Mouse (Mus musculus) MEL (cell line): ENCODE data around the gene Plcg1. TPM values are rescaled to one million over a fixed set of nuclear protein-coding genes. Genes with fewer than 3 reads are reported as not detected.

ENCODE experiments used
- DNase-seq: peaks from one replicate; pipeline ENCODE4 v3.0.0; 2011; ENCODE audit warnings: low read depth, low spot score
- H3K27ac ChIP-seq: 2 replicates; pipeline ENCODE4 v1.5.1; 2012; ENCODE audit warnings: low read depth, mild to moderate bottlenecking, control low read depth, low read length, moderate library complexity; ENCODE audit not compliant: control insufficient read depth
- H3K27me3 ChIP-seq, 2 experiments: fragments of 150-350 bp in 1 of 2; sonication (generic) in 1 of 2; 2 replicates each; pipeline ENCODE4 v1.6.1; 2012; ENCODE audit warnings: low read length in 2 of 2, mild to moderate bottlenecking in 2 of 2, improper control_type of control experiment in 1 of 2, moderate library complexity in 1 of 2; ENCODE audit not compliant: insufficient read depth in 2 of 2, control insufficient read depth in 1 of 2
- H3K36me3 ChIP-seq, 2 experiments: 2 replicates each; pipeline ENCODE4 v1.6.1; 2012 to 2014; ENCODE audit warnings: low read length in 2 of 2, improper control_type of control experiment in 1 of 2, inconsistent platforms in 1 of 2, mild to moderate bottlenecking in 1 of 2; ENCODE audit not compliant: insufficient read depth in 2 of 2, control insufficient read depth in 1 of 2
- H3K4me1 ChIP-seq, 2 experiments: fragments of 150-350 bp in 1 of 2; sonication (generic) in 1 of 2; 2 replicates each; pipeline ENCODE4 v1.6.1; 2012; ENCODE audit warnings: low read length in 2 of 2, improper control_type of control experiment in 1 of 2, mild to moderate bottlenecking in 1 of 2; ENCODE audit not compliant: insufficient read depth in 2 of 2, control insufficient read depth in 1 of 2
- H3K4me3 ChIP-seq, 2 experiments: fragments of 150-350 bp in 1 of 2; sonication (generic) in 1 of 2; 2 replicates each; pipeline ENCODE4 v1.5.1; 2012; ENCODE audit warnings: low read depth in 2 of 2, low read length in 2 of 2, mild to moderate bottlenecking in 2 of 2, moderate library complexity in 2 of 2, control low read depth in 1 of 2, improper control_type of control experiment in 1 of 2; ENCODE audit not compliant: control insufficient read depth in 1 of 2, insufficient read depth in 1 of 2
- H3K79me2 ChIP-seq: 2 replicates; pipeline ENCODE4 v1.6.1; 2012; ENCODE audit warnings: mild to moderate bottlenecking, low read length, moderate library complexity; ENCODE audit not compliant: control insufficient read depth, poor library complexity, insufficient read depth
- H3K9ac ChIP-seq: 2 replicates; pipeline ENCODE4 v1.6.1; 2012; ENCODE audit warnings: low read depth, mild to moderate bottlenecking, control low read depth, low read length, moderate library complexity; ENCODE audit not compliant: control insufficient read depth, poor library complexity, severe bottlenecking
- H3K9me3 ChIP-seq: fragments of 150-350 bp; sonication (generic); replicated peaks from 2 replicates; pipeline ENCODE4 v1.6.1; 2012; ENCODE audit warnings: mild to moderate bottlenecking, low read length, improper control_type of control experiment, moderate library complexity; ENCODE audit not compliant: insufficient read depth
- BHLHE40 ChIP-seq: IDR thresholded peaks from 2 replicates; pipeline ENCODE4 v1.6.1; 2012; ENCODE audit warnings: low read depth, mild to moderate bottlenecking, inconsistent platforms, low read length, improper control_type of control experiment, borderline replicate concordance
- CHD2 ChIP-seq: IDR thresholded peaks from 2 replicates; pipeline ENCODE4 v1.6.1; 2011; ENCODE audit warnings: low read length, improper control_type of control experiment
- E2F4 ChIP-seq: IDR thresholded peaks from 2 replicates; pipeline ENCODE4 v1.6.1; 2011; ENCODE audit warnings: low read depth, low read length, improper control_type of control experiment, borderline replicate concordance
- ELF1 ChIP-seq: IDR thresholded peaks from 2 replicates; pipeline ENCODE4 v1.6.1; 2014; ENCODE audit warnings: low read depth, mild to moderate bottlenecking, inconsistent platforms, low read length, improper control_type of control experiment, moderate library complexity
- KAT2A ChIP-seq: conservative IDR thresholded peaks from 2 replicates; pipeline ENCODE4 v1.6.1; 2012; ENCODE audit warnings: low read depth, low read length, improper control_type of control experiment, inconsistent platforms
- MAFK ChIP-seq: IDR thresholded peaks from 2 replicates; pipeline ENCODE4 v1.6.1; 2011; ENCODE audit warnings: low read depth, mild to moderate bottlenecking, low read length, improper control_type of control experiment, borderline replicate concordance
- MEF2A ChIP-seq: IDR thresholded peaks from 2 replicates; pipeline ENCODE4 v1.6.1; 2014; ENCODE audit warnings: low read depth, mild to moderate bottlenecking, inconsistent platforms, low read length, improper control_type of control experiment; ENCODE audit not compliant: poor library complexity, insufficient replicate concordance, severe bottlenecking; ENCODE audit errors: extremely low read depth
- MXI1 ChIP-seq: IDR thresholded peaks from 2 replicates; pipeline ENCODE4 v1.6.1; 2011; ENCODE audit warnings: mild to moderate bottlenecking, low read depth, low read length, improper control_type of control experiment
- MYB ChIP-seq: IDR thresholded peaks from 2 replicates; pipeline ENCODE4 v1.6.1; 2011; ENCODE audit warnings: mild to moderate bottlenecking, low read depth, low read length, improper control_type of control experiment
- MYC ChIP-seq: IDR thresholded peaks from 2 replicates; pipeline ENCODE4 v1.6.1; 2011; ENCODE audit warnings: low read depth, mild to moderate bottlenecking, low read length, improper control_type of control experiment, moderate library complexity
- NELFE ChIP-seq: IDR thresholded peaks from 2 replicates; pipeline ENCODE4 v1.6.1; 2011; ENCODE audit warnings: low read depth, low read length, improper control_type of control experiment
- NRF1 ChIP-seq: IDR thresholded peaks from 2 replicates; pipeline ENCODE4 v1.6.1; 2014; ENCODE audit warnings: low read depth, mild to moderate bottlenecking, inconsistent platforms, low read length, improper control_type of control experiment, moderate library complexity; ENCODE audit not compliant: poor library complexity, insufficient read depth, severe bottlenecking
- POLR2AphosphoS2 ChIP-seq: IDR thresholded peaks from 2 replicates; pipeline ENCODE4 v1.6.1; 2011; ENCODE audit warnings: low read length, improper control_type of control experiment
- POLR2AphosphoS5 ChIP-seq: IDR thresholded peaks from 2 replicates; pipeline ENCODE4 v1.6.1; 2012; ENCODE audit warnings: low read depth, borderline replicate concordance, mild to moderate bottlenecking, inconsistent platforms, low read length, moderate library complexity, mixed read lengths
- RAD21 ChIP-seq: IDR thresholded peaks from 2 replicates; pipeline ENCODE4 v1.6.1; 2011; ENCODE audit warnings: mild to moderate bottlenecking, low read depth, low read length, improper control_type of control experiment
- RCOR1 ChIP-seq: IDR thresholded peaks from 2 replicates; pipeline ENCODE4 v1.6.1; 2012; ENCODE audit warnings: low read depth, mild to moderate bottlenecking, inconsistent platforms, low read length, improper control_type of control experiment
- SIN3A ChIP-seq: IDR thresholded peaks from 2 replicates; pipeline ENCODE4 v1.6.1; 2012; ENCODE audit warnings: low read length, improper control_type of control experiment, inconsistent platforms
- SMC3 ChIP-seq: IDR thresholded peaks from 2 replicates; pipeline ENCODE4 v1.6.1; 2011; ENCODE audit warnings: low read depth, low read length, improper control_type of control experiment
- UBTF ChIP-seq: IDR thresholded peaks from 2 replicates; pipeline ENCODE4 v1.6.1; 2012; ENCODE audit warnings: low read depth, mild to moderate bottlenecking, inconsistent platforms, low read length, improper control_type of control experiment, moderate library complexity, borderline replicate concordance; ENCODE audit not compliant: insufficient read depth
- USF1 ChIP-seq: IDR thresholded peaks from 2 replicates; pipeline ENCODE4 v1.6.1; 2014; ENCODE audit warnings: low read depth, mild to moderate bottlenecking, inconsistent platforms, low read length, improper control_type of control experiment, moderate library complexity
- ZC3H11A ChIP-seq: IDR thresholded peaks from 2 replicates; pipeline ENCODE4 v1.6.1; 2012; ENCODE audit warnings: low read depth, mild to moderate bottlenecking, inconsistent platforms, low read length, improper control_type of control experiment
- ZKSCAN1 ChIP-seq: IDR thresholded peaks from 2 replicates; pipeline ENCODE4 v1.6.1; 2012; ENCODE audit warnings: low read depth, mild to moderate bottlenecking, inconsistent platforms, low read length, improper control_type of control experiment, moderate library complexity
- ZMIZ1 ChIP-seq: IDR thresholded peaks from 2 replicates; pipeline ENCODE4 v1.6.1; 2012; ENCODE audit warnings: low read depth, mild to moderate bottlenecking, inconsistent platforms, low read length, improper control_type of control experiment, moderate library complexity
- polyA plus RNA-seq, 2 experiments: library from polyadenylated mRNA; stranded (reverse) in 1 of 2; unstranded in 1 of 2; fragments of >175 nt in 1 of 2; fragments of >200 nt in 1 of 2; gene quantifications; 2 replicates each; pipeline versions ENCODE4 v1.2.1 to v1.2.4; 2012; ENCODE audit warnings: low replicate concordance in 2 of 2, low read depth in 1 of 2; ENCODE audit not compliant: insufficient read length in 2 of 2, insufficient read depth in 1 of 2, missing spikeins in 1 of 2
- total RNA-seq: library from RNA; depleted of rRNA; stranded (reverse); fragments of 300-350 nt; gene quantifications from 2 replicates; pipeline ENCODE4 v1.2.3, GENCODE M21; 2012

Gene Plcg1
- total and polyA plus RNA-seq, 3 experiments: 15.4 to 27.5 TPM; not detected in 1

- no peak overlapping the region for H3K4me3 ChIP-seq
- peaks cover 6 to 16% of the 10 kb centered on the region in 2 experiments for H3K4me1 ChIP-seq
- H3K27me3 ChIP-seq: no peaks in the 10 kb centered on the region
- TF ChIP-seq CHD2 (no peak), NELFE (no peak), RCOR1 (no peak), BHLHE40 (no peak), E2F4 (no peak), USF1 (no peak), UBTF (no peak)
- no peak for DNase-seq
- peaks cover 0 to 11% of the 10 kb centered on the region in 2 experiments; a peak in 2 of 4 replicates for H3K36me3 ChIP-seq
- H3K79me2 ChIP-seq: no peaks in the 10 kb centered on the region
- no peak overlapping the region for H3K9ac ChIP-seq
- no peaks in the 10 kb centered on the region for H3K9me3 ChIP-seq
- no peak overlapping the region for H3K27ac ChIP-seq
Measured at GRCm38 (mm10) chr2:160765096-160765495, 34.0 kb downstream of the Plcg1 start.

- Histone ChIP-seq H3K4me3 (no peak overlapping the region), H3K27me3 (no peaks in the 10 kb centered on the region), H3K9ac (no peak overlapping the region), H3K9me3 (no peaks in the 10 kb centered on the region), H3K36me3 (peaks cover 0 to 11% of the 10 kb centered on the region in 2 experiments; a peak in 2 of 4 replicates), H3K27ac (no peak overlapping the region), H3K79me2 (no peaks in the 10 kb centered on the region)
- TF ChIP-seq ZMIZ1: no peak
- TF ChIP-seq NELFE: no peak
- TF ChIP-seq, all 39 proteins: peak for 0
- no peak for DNase-seq
- peaks cover 6 to 16% of the 10 kb centered on the region in 2 experiments for H3K4me1 ChIP-seq
Measured at GRCm38 (mm10) chr2:160766371-160766771, 35.3 kb downstream of the Plcg1 start.

GRCm38 (mm10) chr2:160767201-160767600 is 36.1 kb downstream of the Plcg1 start:
- H3K9me3 ChIP-seq: no peaks in the 10 kb centered on the region
- H3K4me1 ChIP-seq: peaks cover 6 to 16% of the 10 kb centered on the region in 2 experiments
- DNase-seq: no peak
- TF ChIP-seq MAFK: no peak
- TF ChIP-seq KAT2A: no peak
- TF ChIP-seq MYB: no peak
- no peak for TF ChIP-seq POLR2AphosphoS2
- TF ChIP-seq MXI1: no peak
- no peak for TF ChIP-seq MYC
- TF ChIP-seq ZC3H11A: no peak
- no peak for TF ChIP-seq ZKSCAN1
- TF ChIP-seq RAD21: no peak
- no peak for TF ChIP-seq POLR2AphosphoS5
- TF ChIP-seq ELF1: no peak
- TF ChIP-seq MEF2A: no peak
- TF ChIP-seq NRF1: no peak
- no peak for TF ChIP-seq SMC3
- TF ChIP-seq USF1: no peak
- TF ChIP-seq SIN3A: no peak
- no peaks in the 10 kb centered on the region for H3K27me3 ChIP-seq
- H3K4me3 ChIP-seq: no peak overlapping the region
- H3K36me3 ChIP-seq: peaks cover 0 to 11% of the 10 kb centered on the region in 2 experiments; a peak in 2 of 4 replicates
- no peak overlapping the region for H3K27ac ChIP-seq
- H3K79me2 ChIP-seq: no peaks in the 10 kb centered on the region
- H3K9ac ChIP-seq: no peak overlapping the region
